Mouse (Mus musculus): ENCODE results near the gene Tut1. TPM values are rescaled to one million over a fixed set of nuclear protein-coding genes. Genes with fewer than 3 reads are reported as not detected.
"Not testable (repeated sequence)": the region's sequence is repeated elsewhere in the genome, so short reads cannot be mapped to it uniquely, and the experiment has no call there.

Gene Tut1
- total and polyA plus RNA-seq, 2 experiments from 2014 or later: 15.1 to 19.0 TPM

DNA sequence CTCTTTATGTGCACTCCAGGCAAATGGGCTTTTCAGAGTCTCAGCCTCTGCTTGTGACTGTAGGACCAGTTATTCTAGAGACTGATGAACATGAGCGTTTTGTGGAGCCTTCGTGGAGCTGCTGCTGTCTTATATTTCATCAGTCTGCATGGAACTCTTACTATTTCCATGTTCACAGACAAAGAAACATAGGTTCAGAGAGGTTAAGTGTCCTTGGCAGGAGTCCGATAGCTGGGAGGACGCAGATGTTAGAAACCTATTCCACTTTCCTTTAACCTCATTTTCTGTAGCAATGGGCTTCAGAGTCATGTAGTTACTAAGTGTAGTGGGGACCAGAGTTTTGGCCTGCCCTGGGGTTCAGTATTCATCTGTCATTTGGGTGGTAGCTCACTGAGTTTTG is 45.6 kb downstream of the Tut1 start:
- no peak for ATAC-seq (ENCODE audit: low FRiP score)
- H3K4me3 ChIP-seq (ENCODE audit: low read depth, low read length): no peak overlapping the region

DNA sequence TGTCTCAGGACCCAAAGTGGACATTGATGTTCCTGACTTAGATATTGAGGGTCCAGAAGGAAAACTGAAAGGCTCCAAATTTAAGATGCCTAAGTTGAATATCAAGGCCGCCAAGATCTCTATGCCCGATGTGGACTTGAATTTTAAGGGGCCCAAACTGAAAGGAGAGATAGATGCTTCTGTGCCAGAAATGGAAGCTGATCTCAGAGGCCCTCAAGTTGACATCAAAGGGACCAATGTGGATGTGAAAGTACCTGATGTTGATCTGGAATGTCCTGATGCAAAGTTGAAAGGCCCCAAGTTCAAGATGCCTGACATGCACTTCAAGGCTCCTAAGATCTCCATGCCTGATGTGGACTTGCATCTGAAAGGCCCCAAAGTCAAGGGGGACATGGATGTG is 53.3 kb downstream of the Tut1 start:
- not testable (repeated sequence) for ATAC-seq (ENCODE audit: low FRiP score); DNase-seq (ENCODE audit: low spot score); H3K27ac ChIP-seq (ENCODE audit: low read depth, low read length); H3K36me3 ChIP-seq (ENCODE audit: insufficient read depth, low read length); H3K4me3 ChIP-seq (ENCODE audit: low read depth, low read length); H3K27me3 ChIP-seq (ENCODE audit: insufficient read depth, low read length); H3K9ac ChIP-seq (replicated peaks; ENCODE audit: low read length, poor library complexity, severe bottlenecking); H3K9me3 ChIP-seq (ENCODE audit: low read length); H3K4me2 ChIP-seq (ENCODE audit: low read depth, low read length, poor library complexity, severe bottlenecking); H3K4me1 ChIP-seq (ENCODE audit: insufficient read depth, low read length)
- 100% methylated on average over 2 of the region's 2 CpGs for WGBS

More for the DNA sequence above, 45.6 kb downstream of the Tut1 start:
- Histone ChIP-seq H3K4me1 (ENCODE audit: insufficient read depth, low read length) (no peaks in the 10 kb centered on the region), H3K27me3 (ENCODE audit: insufficient read depth, low read length) (no peaks in the 10 kb centered on the region), H3K9me3 (ENCODE audit: low read length) (no peaks in the 10 kb centered on the region), H3K36me3 (ENCODE audit: insufficient read depth, low read length) (no peaks in the 10 kb centered on the region), H3K27ac (ENCODE audit: low read depth, low read length) (no peak overlapping the region), H3K9ac (replicated peaks; ENCODE audit: low read length, poor library complexity, severe bottlenecking) (no peak overlapping the region), H3K4me2 (ENCODE audit: low read depth, low read length, poor library complexity, severe bottlenecking) (no peak overlapping the region)
- no peak for DNase-seq (ENCODE audit: low spot score)
- TF ChIP-seq CTCF (IDR thresholded peaks at IDR 0.05): no peak
- WGBS: 92% methylated on average over 4 of the region's 4 CpGs

Other genes starting within 250 kb of the Tut1 start
Only the 30 nearest of the 32 such genes appear.
- gene 1700092M07Rik, start 213.1 kb upstream of the Tut1 start, total RNA-seq (2014; rRNA removed): not detected in 2 replicates
- gene 1700092M07Rik, start 213.1 kb upstream of the Tut1 start, polyA plus RNA-seq (2015; fragmentation: Nextera tagmentation; extraction: Ambion mirVana): 0.64 TPM in 1 of 2 replicates, not detected in the other
- gene Stx5a, start 212.4 kb upstream of the Tut1 start, total RNA-seq (2014; rRNA removed): 112 and 147 TPM in 2 replicates
- gene Stx5a, start 212.4 kb upstream of the Tut1 start, polyA plus RNA-seq (2015; fragmentation: Nextera tagmentation; extraction: Ambion mirVana): 104 and 106 TPM in 2 replicates
- gene Nxf1, start 196.8 kb upstream of the Tut1 start, total RNA-seq (2014; rRNA removed): 67.4 and 75.6 TPM in 2 replicates
- 90.0 and 92.8 TPM in 2 replicates for gene Nxf1, start 196.8 kb upstream of the Tut1 start, polyA plus RNA-seq (2015; fragmentation: Nextera tagmentation; extraction: Ambion mirVana)
- 210 and 320 TPM in 2 replicates for gene Tmem223, start 182.9 kb upstream of the Tut1 start, total RNA-seq (2014; rRNA removed)
- 202 and 230 TPM in 2 replicates for gene Tmem223, start 182.9 kb upstream of the Tut1 start, polyA plus RNA-seq (2015; fragmentation: Nextera tagmentation; extraction: Ambion mirVana)
- 20.4 and 27.3 TPM in 2 replicates for gene Tmem179b, start 179.4 kb upstream of the Tut1 start, total RNA-seq (2014; rRNA removed)
- 19.1 and 21.1 TPM in 2 replicates for gene Tmem179b, start 179.4 kb upstream of the Tut1 start, polyA plus RNA-seq (2015; fragmentation: Nextera tagmentation; extraction: Ambion mirVana)
- 32.5 and 38.7 TPM in 2 replicates for gene Taf6l, start 167.4 kb upstream of the Tut1 start, total RNA-seq (2014; rRNA removed)
- 25.2 and 26.4 TPM in 2 replicates for gene Taf6l, start 167.4 kb upstream of the Tut1 start, polyA plus RNA-seq (2015; fragmentation: Nextera tagmentation; extraction: Ambion mirVana)
- 67.2 and 67.5 TPM in 2 replicates for gene Polr2g, start 155.3 kb upstream of the Tut1 start, total RNA-seq (2014; rRNA removed)
- gene Polr2g, start 155.3 kb upstream of the Tut1 start, polyA plus RNA-seq (2015; fragmentation: Nextera tagmentation; extraction: Ambion mirVana): 163 and 171 TPM in 2 replicates
- 6.0 and 6.2 TPM in 2 replicates for gene Zbtb3, start 151.3 kb upstream of the Tut1 start, total RNA-seq (2014; rRNA removed)
- gene Zbtb3, start 151.3 kb upstream of the Tut1 start, polyA plus RNA-seq (2015; fragmentation: Nextera tagmentation; extraction: Ambion mirVana): 3.2 and 4.5 TPM in 2 replicates
- 63.0 and 63.8 TPM in 2 replicates for gene Ttc9c, start 134.5 kb upstream of the Tut1 start, total RNA-seq (2014; rRNA removed)
- gene Ttc9c, start 134.5 kb upstream of the Tut1 start, polyA plus RNA-seq (2015; fragmentation: Nextera tagmentation; extraction: Ambion mirVana): 38.8 and 45.3 TPM in 2 replicates
- 25.9 and 36.2 TPM in 2 replicates for gene Hnrnpul2, start 133.8 kb upstream of the Tut1 start, total RNA-seq (2014; rRNA removed)
- gene Hnrnpul2, start 133.8 kb upstream of the Tut1 start, polyA plus RNA-seq (2015; fragmentation: Nextera tagmentation; extraction: Ambion mirVana): 4.6 and 5.5 TPM in 2 replicates
- 5.6 and 12.7 TPM in 2 replicates for gene AC129217.1, start 124.1 kb upstream of the Tut1 start, total RNA-seq (2014; rRNA removed)
- not detected in 2 replicates for gene AC129217.1, start 124.1 kb upstream of the Tut1 start, polyA plus RNA-seq (2015; fragmentation: Nextera tagmentation; extraction: Ambion mirVana)
- gene Bscl2, start 116.4 kb upstream of the Tut1 start, total RNA-seq (2014; rRNA removed): 112 and 121 TPM in 2 replicates
- gene Bscl2, start 116.4 kb upstream of the Tut1 start, polyA plus RNA-seq (2015; fragmentation: Nextera tagmentation; extraction: Ambion mirVana): 101 and 108 TPM in 2 replicates
- 103 and 119 TPM in 2 replicates for gene Gng3, start 114.7 kb upstream of the Tut1 start, total RNA-seq (2014; rRNA removed)
- 746 and 809 TPM in 2 replicates for gene Gng3, start 114.7 kb upstream of the Tut1 start, polyA plus RNA-seq (2015; fragmentation: Nextera tagmentation; extraction: Ambion mirVana)
- gene Lrrn4cl, start 103.1 kb upstream of the Tut1 start, total RNA-seq (2014; rRNA removed): 2.7 and 3.5 TPM in 2 replicates
- gene Lrrn4cl, start 103.1 kb upstream of the Tut1 start, polyA plus RNA-seq (2015; fragmentation: Nextera tagmentation; extraction: Ambion mirVana): 2.0 and 2.1 TPM in 2 replicates
- gene Ubxn1, start 82.4 kb upstream of the Tut1 start, total RNA-seq (2014; rRNA removed): 73.5 and 73.8 TPM in 2 replicates
- 142 and 143 TPM in 2 replicates for gene Ubxn1, start 82.4 kb upstream of the Tut1 start, polyA plus RNA-seq (2015; fragmentation: Nextera tagmentation; extraction: Ambion mirVana)
- 22.6 and 26.5 TPM in 2 replicates for gene Uqcc3, start 72.9 kb upstream of the Tut1 start, total RNA-seq (2014; rRNA removed)
- gene Uqcc3, start 72.9 kb upstream of the Tut1 start, polyA plus RNA-seq (2015; fragmentation: Nextera tagmentation; extraction: Ambion mirVana): 64.2 and 65.0 TPM in 2 replicates
- gene Lbhd1, start 70.1 kb upstream of the Tut1 start, total RNA-seq (2014; rRNA removed): 4.2 and 6.6 TPM in 2 replicates
- gene Lbhd1, start 70.1 kb upstream of the Tut1 start, polyA plus RNA-seq (2015; fragmentation: Nextera tagmentation; extraction: Ambion mirVana): 17.7 and 20.6 TPM in 2 replicates
- gene Gm49403, start 69.9 kb upstream of the Tut1 start, total RNA-seq (2014; rRNA removed): not detected in 2 replicates
- gene Gm49403, start 69.9 kb upstream of the Tut1 start, polyA plus RNA-seq (2015; fragmentation: Nextera tagmentation; extraction: Ambion mirVana): not detected in 2 replicates
- 17.8 and 23.7 TPM in 2 replicates for gene 1810009A15Rik, start 65.0 kb upstream of the Tut1 start, total RNA-seq (2014; rRNA removed)
- 29.2 and 32.9 TPM in 2 replicates for gene 1810009A15Rik, start 65.0 kb upstream of the Tut1 start, polyA plus RNA-seq (2015; fragmentation: Nextera tagmentation; extraction: Ambion mirVana)
- 3.8 TPM in 1 of 2 replicates, not detected in the other for gene Gm49416, start 64.9 kb upstream of the Tut1 start, total RNA-seq (2014; rRNA removed)
- gene Gm49416, start 64.9 kb upstream of the Tut1 start, polyA plus RNA-seq (2015; fragmentation: Nextera tagmentation; extraction: Ambion mirVana): not detected in 2 replicates
- 30.3 and 37.8 TPM in 2 replicates for gene Ints5, start 60.8 kb upstream of the Tut1 start, total RNA-seq (2014; rRNA removed)
- 20.2 and 21.8 TPM in 2 replicates for gene Ints5, start 60.8 kb upstream of the Tut1 start, polyA plus RNA-seq (2015; fragmentation: Nextera tagmentation; extraction: Ambion mirVana)
- 86.9 and 88.5 TPM in 2 replicates for gene Ganab, start 55.8 kb upstream of the Tut1 start, total RNA-seq (2014; rRNA removed)
- 49.4 and 49.8 TPM in 2 replicates for gene Ganab, start 55.8 kb upstream of the Tut1 start, polyA plus RNA-seq (2015; fragmentation: Nextera tagmentation; extraction: Ambion mirVana)
- gene B3gat3, start 33.5 kb upstream of the Tut1 start, total RNA-seq (2014; rRNA removed): 111 TPM in 2 replicates
- 95.5 and 99.7 TPM in 2 replicates for gene B3gat3, start 33.5 kb upstream of the Tut1 start, polyA plus RNA-seq (2015; fragmentation: Nextera tagmentation; extraction: Ambion mirVana)
- gene Rom1, start 24.5 kb upstream of the Tut1 start, total RNA-seq (2014; rRNA removed): 3.0 and 6.3 TPM in 2 replicates
- 2.7 and 3.5 TPM in 2 replicates for gene Rom1, start 24.5 kb upstream of the Tut1 start, polyA plus RNA-seq (2015; fragmentation: Nextera tagmentation; extraction: Ambion mirVana)
- gene Eml3, start 24.3 kb upstream of the Tut1 start, total RNA-seq (2014; rRNA removed): 6.3 and 9.3 TPM in 2 replicates
- gene Eml3, start 24.3 kb upstream of the Tut1 start, polyA plus RNA-seq (2015; fragmentation: Nextera tagmentation; extraction: Ambion mirVana): 8.7 and 9.0 TPM in 2 replicates
- 64.3 and 65.6 TPM in 2 replicates for gene Mta2, start 12.0 kb upstream of the Tut1 start, total RNA-seq (2014; rRNA removed)
- gene Mta2, start 12.0 kb upstream of the Tut1 start, polyA plus RNA-seq (2015; fragmentation: Nextera tagmentation; extraction: Ambion mirVana): 73.6 and 77.9 TPM in 2 replicates
- 496 and 583 TPM in 2 replicates for gene Eef1g, start 13.2 kb downstream of the Tut1 start, total RNA-seq (2014; rRNA removed)
- gene Eef1g, start 13.2 kb downstream of the Tut1 start, polyA plus RNA-seq (2015; fragmentation: Nextera tagmentation; extraction: Ambion mirVana): 258 and 265 TPM in 2 replicates
- 13.0 and 19.2 TPM in 2 replicates for gene Ahnak, start 35.4 kb downstream of the Tut1 start, total RNA-seq (2014; rRNA removed)
- gene Ahnak, start 35.4 kb downstream of the Tut1 start, polyA plus RNA-seq (2015; fragmentation: Nextera tagmentation; extraction: Ambion mirVana): 4.4 and 5.7 TPM in 2 replicates
- gene Scgb1a1, start 134.1 kb downstream of the Tut1 start, total RNA-seq (2014; rRNA removed): not detected in 2 replicates
- not detected in 2 replicates for gene Scgb1a1, start 134.1 kb downstream of the Tut1 start, polyA plus RNA-seq (2015; fragmentation: Nextera tagmentation; extraction: Ambion mirVana)
- gene Asrgl1, start 181.8 kb downstream of the Tut1 start, total RNA-seq (2014; rRNA removed): 30.3 and 33.4 TPM in 2 replicates
- gene Asrgl1, start 181.8 kb downstream of the Tut1 start, polyA plus RNA-seq (2015; fragmentation: Nextera tagmentation; extraction: Ambion mirVana): 45.4 and 46.9 TPM in 2 replicates